Mouse (Mus musculus) MEL (cell line): ENCODE data around the gene Ccdc12. TPM values are rescaled to one million over a fixed set of nuclear protein-coding genes. Genes with fewer than 3 reads are reported as not detected.

Source experiments
- DNase-seq: peaks from one replicate; pipeline ENCODE4 v3.0.0; 2011; ENCODE audit warnings: low read depth, low spot score
- H3K27ac ChIP-seq: 2 replicates; pipeline ENCODE4 v1.5.1; 2012; ENCODE audit warnings: low read depth, mild to moderate bottlenecking, control low read depth, low read length, moderate library complexity; ENCODE audit not compliant: control insufficient read depth
- H3K27me3 ChIP-seq, 2 experiments: fragments of 150-350 bp in 1 of 2; sonication (generic) in 1 of 2; 2 replicates each; pipeline ENCODE4 v1.6.1; 2012; ENCODE audit warnings: low read length in 2 of 2, mild to moderate bottlenecking in 2 of 2, improper control_type of control experiment in 1 of 2, moderate library complexity in 1 of 2; ENCODE audit not compliant: insufficient read depth in 2 of 2, control insufficient read depth in 1 of 2
- H3K36me3 ChIP-seq, 2 experiments: 2 replicates each; pipeline ENCODE4 v1.6.1; 2012 to 2014; ENCODE audit warnings: low read length in 2 of 2, improper control_type of control experiment in 1 of 2, inconsistent platforms in 1 of 2, mild to moderate bottlenecking in 1 of 2; ENCODE audit not compliant: insufficient read depth in 2 of 2, control insufficient read depth in 1 of 2
- H3K4me1 ChIP-seq, 2 experiments: fragments of 150-350 bp in 1 of 2; sonication (generic) in 1 of 2; 2 replicates each; pipeline ENCODE4 v1.6.1; 2012; ENCODE audit warnings: low read length in 2 of 2, improper control_type of control experiment in 1 of 2, mild to moderate bottlenecking in 1 of 2; ENCODE audit not compliant: insufficient read depth in 2 of 2, control insufficient read depth in 1 of 2
- H3K4me3 ChIP-seq, 2 experiments: fragments of 150-350 bp in 1 of 2; sonication (generic) in 1 of 2; 2 replicates each; pipeline ENCODE4 v1.5.1; 2012; ENCODE audit warnings: low read depth in 2 of 2, low read length in 2 of 2, mild to moderate bottlenecking in 2 of 2, moderate library complexity in 2 of 2, control low read depth in 1 of 2, improper control_type of control experiment in 1 of 2; ENCODE audit not compliant: control insufficient read depth in 1 of 2, insufficient read depth in 1 of 2
- H3K79me2 ChIP-seq: 2 replicates; pipeline ENCODE4 v1.6.1; 2012; ENCODE audit warnings: mild to moderate bottlenecking, low read length, moderate library complexity; ENCODE audit not compliant: control insufficient read depth, poor library complexity, insufficient read depth
- H3K9ac ChIP-seq: 2 replicates; pipeline ENCODE4 v1.6.1; 2012; ENCODE audit warnings: low read depth, mild to moderate bottlenecking, control low read depth, low read length, moderate library complexity; ENCODE audit not compliant: control insufficient read depth, poor library complexity, severe bottlenecking
- H3K9me3 ChIP-seq: fragments of 150-350 bp; sonication (generic); replicated peaks from 2 replicates; pipeline ENCODE4 v1.6.1; 2012; ENCODE audit warnings: mild to moderate bottlenecking, low read length, improper control_type of control experiment, moderate library complexity; ENCODE audit not compliant: insufficient read depth
- BHLHE40 ChIP-seq: IDR thresholded peaks from 2 replicates; pipeline ENCODE4 v1.6.1; 2012; ENCODE audit warnings: low read depth, mild to moderate bottlenecking, inconsistent platforms, low read length, improper control_type of control experiment, borderline replicate concordance
- CHD1 ChIP-seq: IDR thresholded peaks from 2 replicates; pipeline ENCODE4 v1.6.1; 2012; ENCODE audit warnings: low read depth, mild to moderate bottlenecking, inconsistent platforms, low read length, improper control_type of control experiment
- CHD2 ChIP-seq: IDR thresholded peaks from 2 replicates; pipeline ENCODE4 v1.6.1; 2011; ENCODE audit warnings: low read length, improper control_type of control experiment
- E2F4 ChIP-seq: IDR thresholded peaks from 2 replicates; pipeline ENCODE4 v1.6.1; 2011; ENCODE audit warnings: low read depth, low read length, improper control_type of control experiment, borderline replicate concordance
- ELF1 ChIP-seq: IDR thresholded peaks from 2 replicates; pipeline ENCODE4 v1.6.1; 2014; ENCODE audit warnings: low read depth, mild to moderate bottlenecking, inconsistent platforms, low read length, improper control_type of control experiment, moderate library complexity
- GABPA ChIP-seq: IDR thresholded peaks from 2 replicates; pipeline ENCODE4 v1.6.1; 2012; ENCODE audit warnings: low read depth, mild to moderate bottlenecking, inconsistent platforms, low read length, improper control_type of control experiment, moderate library complexity
- KAT2A ChIP-seq: conservative IDR thresholded peaks from 2 replicates; pipeline ENCODE4 v1.6.1; 2012; ENCODE audit warnings: low read depth, low read length, improper control_type of control experiment, inconsistent platforms
- MAX ChIP-seq: IDR thresholded peaks from 2 replicates; pipeline ENCODE4 v1.6.1; 2011; ENCODE audit warnings: low read length, improper control_type of control experiment
- MAZ ChIP-seq: IDR thresholded peaks from 2 replicates; pipeline ENCODE4 v1.6.1; 2012; ENCODE audit warnings: low read depth, mild to moderate bottlenecking, inconsistent platforms, low read length, improper control_type of control experiment
- MEF2A ChIP-seq: IDR thresholded peaks from 2 replicates; pipeline ENCODE4 v1.6.1; 2014; ENCODE audit warnings: low read depth, mild to moderate bottlenecking, inconsistent platforms, low read length, improper control_type of control experiment; ENCODE audit not compliant: poor library complexity, insufficient replicate concordance, severe bottlenecking; ENCODE audit errors: extremely low read depth
- MXI1 ChIP-seq: IDR thresholded peaks from 2 replicates; pipeline ENCODE4 v1.6.1; 2011; ENCODE audit warnings: mild to moderate bottlenecking, low read depth, low read length, improper control_type of control experiment
- MYB ChIP-seq: IDR thresholded peaks from 2 replicates; pipeline ENCODE4 v1.6.1; 2011; ENCODE audit warnings: mild to moderate bottlenecking, low read depth, low read length, improper control_type of control experiment
- MYC ChIP-seq: IDR thresholded peaks from 2 replicates; pipeline ENCODE4 v1.6.1; 2011; ENCODE audit warnings: low read depth, mild to moderate bottlenecking, low read length, improper control_type of control experiment, moderate library complexity
- NELFE ChIP-seq: IDR thresholded peaks from 2 replicates; pipeline ENCODE4 v1.6.1; 2011; ENCODE audit warnings: low read depth, low read length, improper control_type of control experiment
- NRF1 ChIP-seq: IDR thresholded peaks from 2 replicates; pipeline ENCODE4 v1.6.1; 2014; ENCODE audit warnings: low read depth, mild to moderate bottlenecking, inconsistent platforms, low read length, improper control_type of control experiment, moderate library complexity; ENCODE audit not compliant: poor library complexity, insufficient read depth, severe bottlenecking
- POLR2AphosphoS2 ChIP-seq: IDR thresholded peaks from 2 replicates; pipeline ENCODE4 v1.6.1; 2011; ENCODE audit warnings: low read length, improper control_type of control experiment
- POLR2AphosphoS5 ChIP-seq: IDR thresholded peaks from 2 replicates; pipeline ENCODE4 v1.6.1; 2012; ENCODE audit warnings: low read depth, borderline replicate concordance, mild to moderate bottlenecking, inconsistent platforms, low read length, moderate library complexity, mixed read lengths
- RAD21 ChIP-seq: IDR thresholded peaks from 2 replicates; pipeline ENCODE4 v1.6.1; 2011; ENCODE audit warnings: mild to moderate bottlenecking, low read depth, low read length, improper control_type of control experiment
- SIN3A ChIP-seq: IDR thresholded peaks from 2 replicates; pipeline ENCODE4 v1.6.1; 2012; ENCODE audit warnings: low read length, improper control_type of control experiment, inconsistent platforms
- TAL1 ChIP-seq: IDR thresholded peaks from 2 replicates; pipeline ENCODE4 v1.6.1; 2012; ENCODE audit warnings: mild to moderate bottlenecking, inconsistent platforms, low read length, moderate library complexity, mixed read lengths
- TBP ChIP-seq: IDR thresholded peaks from 2 replicates; pipeline ENCODE4 v1.8.0; 2011; ENCODE audit warnings: low read depth, low read length, improper control_type of control experiment
- TCF12 ChIP-seq: IDR thresholded peaks from 2 replicates; pipeline ENCODE4 v1.6.1; 2014; ENCODE audit warnings: low read depth, mild to moderate bottlenecking, inconsistent platforms, low read length, improper control_type of control experiment, moderate library complexity
- USF1 ChIP-seq: IDR thresholded peaks from 2 replicates; pipeline ENCODE4 v1.6.1; 2014; ENCODE audit warnings: low read depth, mild to moderate bottlenecking, inconsistent platforms, low read length, improper control_type of control experiment, moderate library complexity
- USF2 ChIP-seq, 2 experiments: IDR thresholded peaks; 2 replicates each; pipeline ENCODE4 v1.6.1; 2011 to 2012; ENCODE audit warnings: improper control_type of control experiment in 2 of 2, low read length in 2 of 2, borderline replicate concordance in 1 of 2, inconsistent platforms in 1 of 2, low read depth in 1 of 2, mild to moderate bottlenecking in 1 of 2; ENCODE audit not compliant: insufficient read depth in 1 of 2
- ZC3H11A ChIP-seq: IDR thresholded peaks from 2 replicates; pipeline ENCODE4 v1.6.1; 2012; ENCODE audit warnings: low read depth, mild to moderate bottlenecking, inconsistent platforms, low read length, improper control_type of control experiment
- ZKSCAN1 ChIP-seq: IDR thresholded peaks from 2 replicates; pipeline ENCODE4 v1.6.1; 2012; ENCODE audit warnings: low read depth, mild to moderate bottlenecking, inconsistent platforms, low read length, improper control_type of control experiment, moderate library complexity
- ZMIZ1 ChIP-seq: IDR thresholded peaks from 2 replicates; pipeline ENCODE4 v1.6.1; 2012; ENCODE audit warnings: low read depth, mild to moderate bottlenecking, inconsistent platforms, low read length, improper control_type of control experiment, moderate library complexity
- polyA plus RNA-seq, 2 experiments: library from polyadenylated mRNA; stranded (reverse) in 1 of 2; unstranded in 1 of 2; fragments of >175 nt in 1 of 2; fragments of >200 nt in 1 of 2; gene quantifications; 2 replicates each; pipeline versions ENCODE4 v1.2.1 to v1.2.4; 2012; ENCODE audit warnings: low replicate concordance in 2 of 2, low read depth in 1 of 2; ENCODE audit not compliant: insufficient read length in 2 of 2, insufficient read depth in 1 of 2, missing spikeins in 1 of 2
- total RNA-seq: library from RNA; depleted of rRNA; stranded (reverse); fragments of 300-350 nt; gene quantifications from 2 replicates; pipeline ENCODE4 v1.2.3, GENCODE M21; 2012

The Ccdc12 gene
- total and polyA plus RNA-seq, 3 experiments, result 112 to 129 TPM; not detected in 1

DNA sequence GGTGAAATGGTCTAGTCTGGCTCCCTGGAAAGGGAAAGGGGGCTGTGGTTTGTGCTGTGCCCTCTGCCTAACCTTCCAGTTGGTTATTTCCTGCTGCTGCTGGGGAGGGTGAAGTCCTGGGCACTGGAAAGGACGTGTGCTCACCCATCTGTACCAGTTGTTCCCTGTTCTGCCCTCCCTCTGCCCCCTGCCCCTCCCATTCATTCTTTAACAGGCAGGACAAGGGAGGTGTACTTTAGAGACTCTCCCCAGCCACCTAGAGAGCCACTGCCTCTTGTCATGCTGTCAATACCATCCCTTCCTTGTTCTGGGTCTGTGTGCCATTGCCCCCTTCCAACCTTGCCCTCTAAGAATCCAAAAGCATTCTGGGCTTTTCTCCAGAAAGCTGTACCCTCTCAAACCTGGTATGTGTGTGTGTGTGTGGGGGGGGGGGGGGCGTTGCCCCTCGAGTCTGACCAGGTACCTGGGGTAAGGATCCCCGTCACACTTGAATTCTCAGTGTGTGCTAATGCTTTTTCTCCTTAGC is 27.3 kb downstream of the Ccdc12 start (continued):
- TF ChIP-seq MAZ (no peak), ZC3H11A (no peak)

DNA sequence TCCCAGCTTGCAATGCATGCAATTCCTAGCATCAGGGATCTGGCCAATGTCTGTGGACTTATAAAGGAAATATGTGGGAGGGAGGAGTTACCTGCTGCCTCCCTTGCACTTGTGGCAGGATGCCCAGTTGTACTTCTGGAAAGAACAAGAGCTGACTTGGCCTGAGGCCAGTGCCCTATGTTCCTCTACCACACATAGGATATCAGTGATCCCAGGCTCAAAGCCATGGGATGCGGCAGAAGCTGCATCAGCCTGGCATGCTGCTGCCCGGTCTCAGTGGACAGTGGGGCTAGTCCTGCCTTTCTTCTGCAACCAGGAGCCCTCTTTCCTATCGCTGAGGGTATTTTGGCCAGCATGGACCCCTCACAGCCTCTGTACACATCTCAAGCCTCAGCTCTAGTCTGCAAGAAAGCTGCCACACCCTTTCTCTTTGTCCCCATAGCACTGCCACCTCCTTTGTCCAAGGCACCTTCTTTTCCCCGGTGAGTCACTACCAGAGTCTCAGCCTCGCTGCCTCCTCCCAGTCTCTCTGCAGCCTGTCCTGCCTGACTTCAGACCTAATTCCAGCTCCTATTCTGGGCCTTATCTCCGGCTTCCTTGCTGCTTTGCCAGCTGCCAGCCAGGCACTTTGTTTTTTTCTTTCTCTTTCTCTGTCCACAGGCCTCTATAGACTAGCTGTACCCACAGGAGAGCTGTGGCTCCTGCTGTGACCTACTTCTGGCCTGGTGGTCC is 28.0 kb downstream of the Ccdc12 start:
- Histone ChIP-seq H3K36me3 (peaks cover 0 to 12% of the 10 kb centered on the region in 2 experiments; a peak in 2 of 4 replicates), H3K27ac (no peak overlapping the region), H3K9ac (no peak overlapping the region), H3K9me3 (no peaks in the 10 kb centered on the region), H3K4me3 (no peak overlapping the region), H3K79me2 (peaks cover 8% of the 10 kb centered on the region), H3K4me1 (peaks cover 0 to 20% of the 10 kb centered on the region in 2 experiments; a peak in 2 of 4 replicates), H3K27me3 (no peaks in the 10 kb centered on the region)
- peak; percentile 54 for DNase-seq
- TF ChIP-seq ZMIZ1 (no peak), NRF1 (no peak), MAZ (no peak), TCF12 (no peak), MEF2A (no peak), POLR2AphosphoS2 (no peak), SIN3A (no peak), E2F4 (no peak), TBP (no peak), MYB (no peak), CHD1 (no peak), CHD2 (no peak), USF2 (IDR thresholded peaks at IDR 0.05; ENCODE audit: borderline replicate concordance in 1 of 2, insufficient read depth in 1 of 2, low read depth in 1 of 2, low read length in 2 of 2) (no peak)
- TF ChIP-seq, all 39 proteins: peak for 0

DNA sequence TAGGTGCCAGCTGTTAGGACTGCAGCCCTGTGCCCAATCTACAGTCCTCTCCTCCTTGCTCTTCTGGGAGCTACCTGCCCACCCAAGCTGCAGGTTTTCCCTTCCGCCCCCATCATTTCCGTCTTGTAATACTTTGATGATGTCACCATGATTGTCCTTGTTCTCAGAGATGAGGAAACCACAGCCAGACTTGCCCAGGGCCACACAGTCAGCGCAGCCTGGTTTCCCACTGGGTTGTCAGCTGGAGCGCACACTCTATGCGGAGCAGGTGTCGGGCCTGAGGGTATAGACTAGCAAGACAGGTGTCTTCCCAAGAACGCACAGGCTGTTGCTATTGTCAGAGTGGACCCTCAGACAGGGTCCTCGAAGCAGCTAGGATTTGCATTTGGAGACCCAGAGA is 28.9 kb downstream of the Ccdc12 start:
- Histone ChIP-seq H3K27me3 (no peaks in the 10 kb centered on the region), H3K9me3 (no peaks in the 10 kb centered on the region), H3K79me2 (peaks cover 8% of the 10 kb centered on the region), H3K36me3 (peaks cover 0 to 12% of the 10 kb centered on the region in 2 experiments; a peak in 2 of 4 replicates), H3K27ac (no peak overlapping the region), H3K4me3 (no peak overlapping the region), H3K9ac (no peak overlapping the region), H3K4me1 (peaks cover 0 to 20% of the 10 kb centered on the region in 2 experiments; a peak in 2 of 4 replicates)
- no peak for DNase-seq
- TF ChIP-seq MYC (no peak), POLR2AphosphoS5 (no peak), TAL1 (no peak), CHD1 (no peak), NELFE (no peak), MXI1 (no peak), GABPA (no peak), NRF1 (no peak), USF1 (no peak), TCF12 (no peak), MAX (no peak), ELF1 (no peak), E2F4 (no peak), RAD21 (no peak), ZKSCAN1 (no peak), BHLHE40 (no peak), KAT2A (no peak)
